Mouse (Mus musculus) right cerebral cortex, adult 18-20 months (tissue): Measurements from ENCODE around the gene Ptges3.
"Not testable (repeated sequence)": the region's sequence is repeated elsewhere in the genome, so short reads cannot be mapped to it uniquely, and the experiment has no call there.

Experiments used
- DNase-seq: peaks from one replicate; pipeline ENCODE4 v3.0.0; 2022; ENCODE audit warnings: mixed read lengths

The Ptges3 gene

GRCm38 (mm10) chr10:128058601-128059151 is at the start of gene Ptges3:
Gene Ptges3, plus strand, starts transcription at chr10:128058954.
- DNase-seq: peak; percentile 98

- DNase-seq: no peak
Observed at GRCm38 (mm10) chr10:128009735-128010134, 49.0 kb upstream of the Ptges3 start.

DNA sequence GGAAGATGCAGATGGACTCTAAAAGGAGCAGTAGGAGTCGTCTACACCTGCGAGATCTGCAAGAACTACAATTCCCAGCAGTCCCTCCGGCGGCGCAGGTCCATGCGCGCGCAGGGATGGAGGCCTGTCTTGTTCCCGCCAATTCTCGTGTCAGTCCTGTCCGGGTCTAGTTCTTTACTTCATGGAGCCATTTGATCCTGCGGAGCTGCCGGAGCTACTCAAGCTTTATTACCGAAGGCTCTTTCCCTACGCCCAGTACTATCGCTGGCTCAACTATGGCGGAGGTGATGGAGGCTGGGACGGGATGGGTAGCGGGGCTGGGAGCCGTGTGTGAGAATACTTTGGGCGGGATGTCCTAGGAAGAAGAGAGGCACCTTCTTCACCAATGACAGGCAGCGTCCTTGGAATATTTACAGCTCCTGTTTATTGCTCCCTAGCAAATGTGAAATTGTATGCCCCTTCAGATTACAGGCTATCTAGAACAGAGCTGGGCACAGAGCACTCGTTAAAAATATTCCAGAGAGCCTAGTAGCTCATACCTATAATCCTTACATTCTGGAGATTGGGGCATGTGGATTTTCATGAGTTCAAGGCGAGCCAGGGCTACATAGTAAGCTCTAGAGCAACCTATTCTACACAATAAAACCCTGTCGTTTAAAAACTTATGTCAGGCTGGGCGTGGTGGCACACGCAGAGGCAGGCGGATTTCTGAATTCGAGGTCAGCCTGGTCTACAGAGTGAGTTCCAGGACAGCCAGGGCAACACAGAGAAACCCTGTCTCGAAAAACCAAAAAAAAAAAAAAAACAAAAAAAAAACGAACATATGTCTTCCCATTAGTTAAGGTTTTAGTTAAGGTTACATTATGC is 43.5 kb upstream of the Ptges3 start, which contains the start of gene Prim1:
Prim1 (plus strand) TSS at position 101 of the 867 bp plus-strand sequence.
- DNase-seq: peak; percentile 83

DNA sequence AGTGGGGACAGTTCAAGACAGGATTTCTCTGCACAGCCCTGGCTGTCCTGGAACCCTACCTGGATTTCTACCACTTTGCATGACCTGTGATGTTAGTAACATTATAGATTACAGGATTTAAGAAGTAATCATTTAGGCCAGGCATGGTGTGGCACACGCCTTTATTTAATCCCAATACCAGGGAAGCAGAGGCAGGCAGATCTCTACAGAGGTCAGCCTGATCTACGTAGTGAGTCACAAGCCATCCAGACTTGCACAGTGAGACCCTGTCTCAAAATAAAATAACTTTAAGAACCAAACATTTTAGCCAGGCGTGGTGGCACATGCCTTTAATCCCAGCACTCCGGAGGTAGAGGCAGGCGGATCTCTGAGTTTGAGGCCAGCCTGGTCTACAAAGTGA is 36.6 kb upstream of the Ptges3 start:
- no peak for DNase-seq

DNA sequence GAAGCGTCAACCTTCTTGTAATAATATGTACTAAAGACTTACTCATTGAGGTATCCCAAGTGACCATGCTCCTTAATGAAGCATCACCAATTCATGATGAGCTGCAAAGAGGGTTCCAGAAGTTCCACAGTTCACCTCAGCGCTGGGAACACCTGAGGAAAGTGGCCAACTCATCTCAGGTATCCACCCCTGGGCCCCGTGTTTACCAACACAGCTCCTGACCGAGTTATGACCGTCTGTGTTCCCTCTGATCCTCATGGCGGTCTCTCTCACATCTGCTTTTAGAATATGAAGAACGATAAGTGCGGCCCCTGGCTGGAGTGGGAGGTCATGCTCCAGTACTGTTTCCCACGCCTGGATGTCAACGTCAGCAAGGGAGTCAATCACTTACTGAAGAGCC is 35.3 kb upstream of the Ptges3 start:
- no peak for DNase-seq

GRCm38 (mm10) chr10:128029931-128030330 is 28.8 kb upstream of the Ptges3 start:
- no peak for DNase-seq

GRCm38 (mm10) chr10:128030860-128031259 is 27.9 kb upstream of the Ptges3 start:
- no peak for DNase-seq

- DNase-seq: no peak
Observed at GRCm38 (mm10) chr10:128036746-128037425, 21.9 kb upstream of the Ptges3 start.

DNA sequence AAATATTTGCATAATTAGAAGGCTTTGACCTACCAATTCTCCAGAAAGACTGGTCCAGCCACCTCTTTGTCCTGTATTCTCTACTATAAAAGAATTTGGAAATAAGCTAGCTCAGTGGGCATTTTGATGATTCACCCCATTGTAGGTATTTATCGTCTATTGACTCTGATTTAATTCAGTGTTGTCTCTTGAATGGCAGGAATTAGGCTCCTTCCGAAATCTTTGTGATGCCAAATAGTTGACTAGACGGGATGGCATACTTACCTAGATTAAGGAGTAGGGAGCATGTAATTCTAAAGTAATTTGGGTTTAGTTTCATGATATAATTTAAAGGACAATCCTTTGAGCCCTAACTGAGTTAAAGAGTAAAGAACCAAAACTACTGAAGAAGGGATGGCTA is 20.8 kb upstream of the Ptges3 start:
- DNase-seq: no peak

- DNase-seq: no peak
Observed at GRCm38 (mm10) chr10:128039167-128039566, 19.6 kb upstream of the Ptges3 start.

DNA sequence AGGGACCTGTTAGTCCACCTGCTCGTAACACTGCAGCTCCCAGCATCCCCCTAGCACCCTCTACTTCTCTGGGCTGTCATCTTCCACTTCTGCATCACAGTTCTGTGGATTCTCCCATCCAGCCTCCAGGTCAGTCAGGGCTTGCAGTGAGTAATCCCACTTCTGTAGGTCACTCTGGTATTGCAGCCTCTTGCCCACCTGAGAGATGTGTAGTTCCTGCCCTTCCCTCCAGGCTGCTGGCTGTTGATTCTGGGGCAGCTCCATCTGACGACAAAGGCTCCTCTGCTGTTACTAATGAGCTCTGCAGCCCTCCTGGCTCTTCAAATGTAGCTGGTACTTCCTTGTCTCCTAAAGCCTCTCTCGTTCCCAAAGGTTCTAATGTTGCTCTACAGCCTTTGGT is 18.9 kb upstream of the Ptges3 start:
- no peak for DNase-seq

- no peak for DNase-seq
Observed at GRCm38 (mm10) chr10:128040293-128040692, 18.5 kb upstream of the Ptges3 start.

GRCm38 (mm10) chr10:128041636-128042035 is 17.1 kb upstream of the Ptges3 start:
- DNase-seq: no peak

DNA sequence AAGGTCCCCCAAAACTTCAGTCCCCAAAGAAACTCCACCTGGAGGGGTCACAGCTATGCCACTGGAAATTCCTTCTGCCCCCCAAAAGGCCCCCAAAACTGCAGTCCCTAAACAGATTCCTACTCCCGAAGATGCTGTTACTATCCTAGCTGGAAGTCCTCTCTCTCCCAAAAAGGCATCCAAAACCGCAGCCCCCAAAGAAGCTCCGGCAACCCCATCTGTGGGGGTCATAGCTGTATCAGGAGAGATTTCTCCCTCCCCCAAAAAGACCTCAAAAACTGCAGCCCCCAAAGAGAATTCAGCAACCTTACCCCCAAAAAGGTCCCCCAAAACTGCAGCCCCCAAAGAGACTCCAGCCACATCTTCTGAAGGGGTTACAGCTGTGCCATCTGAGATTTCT is 16.3 kb upstream of the Ptges3 start:
- DNase-seq: no peak

GRCm38 (mm10) chr10:128043041-128043835 is 15.5 kb upstream of the Ptges3 start:
- DNase-seq: no peak

GRCm38 (mm10) chr10:128048157-128048556 is 10.6 kb upstream of the Ptges3 start:
- DNase-seq: no peak

DNA sequence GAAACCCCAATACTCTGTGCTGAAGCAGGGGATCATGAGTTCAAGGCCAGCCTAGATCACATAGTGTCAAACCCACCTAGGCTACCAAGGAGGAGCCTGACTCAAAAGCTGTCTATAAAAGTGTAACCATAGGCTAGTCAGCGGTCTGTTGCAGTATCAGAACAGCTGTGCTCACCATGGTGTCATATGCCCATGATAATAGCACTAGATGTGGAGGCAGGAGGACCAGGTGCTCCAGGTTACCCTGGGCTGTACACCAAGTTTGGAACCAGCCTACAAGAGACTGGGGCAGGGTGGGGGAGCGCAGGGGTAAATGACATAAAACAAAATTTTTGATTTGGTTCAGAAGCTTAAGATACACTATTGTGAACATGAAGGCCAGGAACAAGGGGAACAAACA is 9.0 kb upstream of the Ptges3 start:
- DNase-seq: no peak

DNA sequence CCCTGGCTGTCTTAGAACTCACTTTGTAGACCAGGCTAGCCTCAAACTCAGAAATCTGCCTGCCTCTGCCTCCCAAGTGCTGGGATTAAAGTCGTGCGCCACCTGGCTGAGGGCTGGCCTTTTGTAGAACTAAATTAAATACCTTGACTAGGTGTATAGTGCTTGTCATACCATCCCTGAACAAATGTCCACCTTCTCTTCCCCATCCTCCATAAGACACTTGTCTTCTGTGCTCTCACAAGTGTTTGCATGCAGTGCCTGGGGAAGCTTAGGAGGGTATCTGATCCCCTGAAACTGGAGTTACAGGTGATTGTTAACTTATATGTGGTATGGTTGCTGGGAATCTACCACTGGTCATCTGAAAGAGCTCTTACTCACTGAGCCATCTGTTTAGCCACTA is 8.4 kb upstream of the Ptges3 start:
- DNase-seq: no peak

GRCm38 (mm10) chr10:128051589-128051988 is 7.2 kb upstream of the Ptges3 start:
- no peak for DNase-seq

DNA sequence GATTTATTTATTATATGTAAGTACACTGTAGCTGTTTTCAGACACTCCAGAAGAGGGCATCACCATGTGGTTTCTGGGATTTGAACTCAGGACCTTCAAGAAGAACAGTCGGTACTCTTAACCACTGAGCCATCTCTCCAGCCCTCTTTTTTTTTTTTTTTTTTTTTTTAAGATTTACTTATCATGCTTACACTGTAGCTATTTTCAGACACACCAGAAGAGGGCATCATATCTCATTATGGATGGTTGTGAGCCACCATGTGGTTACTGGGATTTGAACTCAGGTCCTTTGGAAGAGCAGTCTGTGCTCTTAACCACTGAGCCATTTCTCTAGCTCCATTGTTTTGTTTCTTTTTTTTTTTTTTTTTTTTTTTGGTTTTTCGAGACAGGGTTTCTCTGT is 6.6 kb upstream of the Ptges3 start:
- DNase-seq: not testable (repeated sequence)

- DNase-seq: no peak
Observed at GRCm38 (mm10) chr10:128053001-128053400, 5.8 kb upstream of the Ptges3 start.

DNA sequence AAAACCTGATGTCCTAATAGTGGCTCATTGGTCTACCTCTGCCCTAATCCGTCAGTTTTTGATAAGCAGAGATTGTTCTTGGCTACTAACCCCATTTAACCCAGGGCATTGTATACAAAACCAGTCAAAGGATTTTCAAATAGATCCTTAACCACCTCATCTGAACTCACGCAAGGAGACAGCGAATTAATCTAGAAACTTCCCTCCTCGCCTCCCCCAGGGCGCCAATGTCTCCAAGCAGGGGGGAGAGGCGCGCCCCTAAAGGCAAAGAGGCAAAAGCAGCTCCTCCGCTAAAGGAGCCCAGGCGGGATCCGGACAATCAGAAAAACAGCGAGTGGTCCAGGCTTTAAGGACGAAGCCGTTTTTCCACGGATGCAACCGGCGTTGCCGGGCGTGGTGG is 570 bp upstream of the Ptges3 start:
- DNase-seq: no peak
